Mouse (Mus musculus) limb, embryonic 15.5 days (tissue): ENCODE data around the gene Timp3. TPM values are rescaled to one million over a fixed set of nuclear protein-coding genes. Genes with fewer than 3 reads are reported as not detected.

ENCODE experiments used
- ATAC-seq: fragments of 200-750 bp; cut with Nextera tagmentation; 2 replicates; pipeline ENCODE4 v1.8.0; 2017; ENCODE audit warnings: low read depth, moderate TSS enrichment; ENCODE audit not compliant: insufficient number of reproducible peaks, low FRiP score, low TSS enrichment
- H3K27ac ChIP-seq: fragments of 300-500 bp; sonication (generic); 2 replicates; pipeline ENCODE4 v1.5.1; 2015; ENCODE audit warnings: moderate library complexity, mild to moderate bottlenecking, inconsistent platforms
- H3K27me3 ChIP-seq: fragments of 300-500 bp; sonication (generic); 2 replicates; pipeline ENCODE4 v1.6.1; 2015; ENCODE audit warnings: inconsistent platforms
- H3K36me3 ChIP-seq: fragments of 300-500 bp; sonication (generic); 2 replicates; pipeline ENCODE4 v1.6.1; 2015; ENCODE audit warnings: inconsistent platforms
- H3K4me1 ChIP-seq: fragments of 300-500 bp; sonication (generic); 2 replicates; pipeline ENCODE4 v1.6.1; 2015; ENCODE audit warnings: inconsistent platforms
- H3K4me2 ChIP-seq: fragments of 300-500 bp; sonication (generic); 2 replicates; pipeline ENCODE4 v1.6.1; 2015; ENCODE audit warnings: mild to moderate bottlenecking, inconsistent platforms
- H3K4me3 ChIP-seq: fragments of 300-500 bp; sonication (generic); 2 replicates; pipeline ENCODE4 v1.5.1; 2015; ENCODE audit warnings: mild to moderate bottlenecking, inconsistent platforms
- H3K9ac ChIP-seq: fragments of 300-500 bp; sonication (generic); 2 replicates; pipeline ENCODE4 v1.6.1; 2015; ENCODE audit warnings: inconsistent platforms
- H3K9me3 ChIP-seq: fragments of 300-500 bp; sonication (generic); 2 replicates; pipeline ENCODE4 v1.6.1; 2016; ENCODE audit warnings: inconsistent platforms
- WGBS: fragments of 180-500 bp; shearing (Covaris S2); methylation state at CpG from one replicate; pipeline ENCODE4 v1.1.7; 2015; 5-methylcytosine and 5-hydroxymethylcytosine counted together
- polyA plus RNA-seq: library from polyadenylated mRNA; unstranded; fragments of >200 nt; fragmentation: Nextera tagmentation; extraction: Ambion mirVana; gene quantifications from 2 replicates; pipeline ENCODE4 v1.2.1, GENCODE M21; 2015

Timp3 gene
- polyA plus RNA-seq = 85.5 and 93.5 TPM in 2 replicates

GRCm38 (mm10) chr10:86300293-86301116, at the start of gene Timp3:
Timp3 (plus strand) TSS chr10:86300372.
- peaks cover 44% of the 10 kb centered on the region for H3K4me1 ChIP-seq
- under 1% methylated on average over 64 of the region's 65 CpGs for WGBS
- H3K27me3 ChIP-seq = no peaks in the 10 kb centered on the region
- peak within 1 kb of the TSS; percentile 85 for H3K27ac ChIP-seq
- peak within 1 kb of the TSS; percentile 60 for H3K4me3 ChIP-seq
- peak within 1 kb of the TSS; percentile 85 for H3K9ac ChIP-seq
- peak within 1 kb of the TSS; percentile 79 for H3K4me2 ChIP-seq
- H3K9me3 ChIP-seq = no peaks in the 10 kb centered on the region
- ATAC-seq = peak; percentile 81
- H3K36me3 ChIP-seq = no peaks in the 10 kb centered on the region

GRCm38 (mm10) chr10:86256221-86256620, 44.0 kb upstream of the Timp3 start:
- no peak overlapping the region for H3K4me3 ChIP-seq
- H3K9ac ChIP-seq = no peak overlapping the region
- H3K27me3 ChIP-seq = no peaks in the 10 kb centered on the region
- no peak overlapping the region for H3K27ac ChIP-seq
- peaks cover 3% of the 10 kb centered on the region; the same call in 1 of the 2 replicates for H3K4me1 ChIP-seq
- no peaks in the 10 kb centered on the region for H3K36me3 ChIP-seq
- no peak overlapping the region for H3K4me2 ChIP-seq
- H3K9me3 ChIP-seq = 0 out of 2 replicates have a peak, but pooled peaks cover 5% of the 10 kb centered on the region
- WGBS = 62% methylated on average over 4 of the region's 4 CpGs
- ATAC-seq = no peak

- no peak for ATAC-seq
- 72% methylated on average over 3 of the region's 3 CpGs for WGBS
These were observed 43.1 kb upstream of the Timp3 start for GRCm38 (mm10) chr10:86257045-86257444.

GRCm38 (mm10) chr10:86258046-86258445, 42.1 kb upstream of the Timp3 start:
- WGBS = 56% methylated on average over 4 of the region's 4 CpGs
- Histone ChIP-seq H3K9me3 (0 out of 2 replicates have a peak, but pooled peaks cover 5% of the 10 kb centered on the region), H3K36me3 (no peaks in the 10 kb centered on the region), H3K27me3 (no peaks in the 10 kb centered on the region), H3K4me3 (no peak overlapping the region), H3K4me1 (peaks cover 3% of the 10 kb centered on the region; the same call in 1 of the 2 replicates), H3K4me2 (no peak overlapping the region), H3K27ac (no peak overlapping the region), H3K9ac (no peak overlapping the region)
- ATAC-seq = no peak

More at GRCm38 (mm10) chr10:86257045-86257444, 43.1 kb upstream of the Timp3 start:
- Histone ChIP-seq H3K4me3 (no peak overlapping the region), H3K27ac (no peak overlapping the region), H3K4me2 (no peak overlapping the region), H3K9me3 (0 out of 2 replicates have a peak, but pooled peaks cover 5% of the 10 kb centered on the region), H3K9ac (no peak overlapping the region), H3K27me3 (no peaks in the 10 kb centered on the region), H3K4me1 (peaks cover 3% of the 10 kb centered on the region; the same call in 1 of the 2 replicates), H3K36me3 (no peaks in the 10 kb centered on the region)

GRCm38 (mm10) chr10:86258992-86259391, 41.2 kb upstream of the Timp3 start:
- Histone ChIP-seq H3K36me3 (no peaks in the 10 kb centered on the region), H3K9ac (no peak overlapping the region), H3K27me3 (no peaks in the 10 kb centered on the region), H3K4me2 (no peak overlapping the region), H3K27ac (no peak overlapping the region), H3K4me3 (no peak overlapping the region), H3K4me1 (peaks cover 3% of the 10 kb centered on the region; the same call in 1 of the 2 replicates), H3K9me3 (0 out of 2 replicates have a peak, but pooled peaks cover 5% of the 10 kb centered on the region)
- no peak for ATAC-seq
- WGBS = 77% methylated on average over 3 of the region's 3 CpGs

GRCm38 (mm10) chr10:86261725-86262124, 38.4 kb upstream of the Timp3 start:
- H3K9ac ChIP-seq = no peak overlapping the region
- H3K4me2 ChIP-seq = no peak overlapping the region
- H3K4me3 ChIP-seq = no peak overlapping the region
- H3K4me1 ChIP-seq = no peaks in the 10 kb centered on the region
- H3K9me3 ChIP-seq = 0 out of 2 replicates have a peak, but pooled peaks cover 5% of the 10 kb centered on the region
- H3K27ac ChIP-seq = no peak overlapping the region
- 61% methylated on average over 2 of the region's 2 CpGs for WGBS
- H3K27me3 ChIP-seq = no peaks in the 10 kb centered on the region
- ATAC-seq = no peak
- no peaks in the 10 kb centered on the region for H3K36me3 ChIP-seq

GRCm38 (mm10) chr10:86264618-86265017, 35.6 kb upstream of the Timp3 start:
- no peak overlapping the region for H3K4me3 ChIP-seq
- H3K36me3 ChIP-seq = no peaks in the 10 kb centered on the region
- WGBS = 86% methylated on average over 9 of the region's 9 CpGs
- H3K9ac ChIP-seq = no peak overlapping the region
- no peak for ATAC-seq
- no peaks in the 10 kb centered on the region for H3K4me1 ChIP-seq
- H3K27ac ChIP-seq = no peak overlapping the region
- H3K27me3 ChIP-seq = no peaks in the 10 kb centered on the region
- H3K9me3 ChIP-seq = 0 out of 2 replicates have a peak, but pooled peaks cover 5% of the 10 kb centered on the region
- H3K4me2 ChIP-seq = no peak overlapping the region

GRCm38 (mm10) chr10:86270254-86270653, 29.9 kb upstream of the Timp3 start:
- Histone ChIP-seq H3K4me3 (no peak overlapping the region), H3K4me2 (no peak overlapping the region), H3K27me3 (no peaks in the 10 kb centered on the region), H3K9ac (no peak overlapping the region), H3K36me3 (no peaks in the 10 kb centered on the region), H3K27ac (no peak overlapping the region), H3K4me1 (peaks cover 9% of the 10 kb centered on the region), H3K9me3 (no peaks in the 10 kb centered on the region)
- 73% methylated on average over 3 of the region's 3 CpGs for WGBS
- no peak for ATAC-seq

- H3K36me3 ChIP-seq = no peaks in the 10 kb centered on the region
- no peak overlapping the region for H3K9ac ChIP-seq
- no peaks in the 10 kb centered on the region for H3K9me3 ChIP-seq
- no peak for ATAC-seq
- peaks cover 9% of the 10 kb centered on the region for H3K4me1 ChIP-seq
- no peaks in the 10 kb centered on the region for H3K27me3 ChIP-seq
- H3K4me3 ChIP-seq = no peak overlapping the region
- no peak overlapping the region for H3K27ac ChIP-seq
- 85% methylated on average over 3 of the region's 3 CpGs for WGBS
- H3K4me2 ChIP-seq = no peak overlapping the region
These were observed 27.3 kb upstream of the Timp3 start for GRCm38 (mm10) chr10:86272826-86273225.

GRCm38 (mm10) chr10:86273410-86274191, 26.6 kb upstream of the Timp3 start:
- no peaks in the 10 kb centered on the region for H3K9me3 ChIP-seq
- WGBS = 55% methylated on average over 19 of the region's 19 CpGs
- no peaks in the 10 kb centered on the region for H3K36me3 ChIP-seq
- no peaks in the 10 kb centered on the region for H3K27me3 ChIP-seq
- H3K4me2 ChIP-seq = no peak overlapping the region
- peaks cover 12% of the 10 kb centered on the region for H3K4me1 ChIP-seq
- H3K9ac ChIP-seq = no peak overlapping the region
- peak overlapping the region; percentile 43 for H3K27ac ChIP-seq
- ATAC-seq = 0 out of 2 replicates have a peak, but pooled peaks have one; percentile 55
- H3K4me3 ChIP-seq = no peak overlapping the region

GRCm38 (mm10) chr10:86275585-86275984, 24.6 kb upstream of the Timp3 start:
- Histone ChIP-seq H3K36me3 (no peaks in the 10 kb centered on the region), H3K4me3 (no peak overlapping the region), H3K4me2 (no peak overlapping the region), H3K9me3 (no peaks in the 10 kb centered on the region), H3K4me1 (peaks cover 23% of the 10 kb centered on the region), H3K9ac (no peak overlapping the region), H3K27ac (no peak overlapping the region), H3K27me3 (no peaks in the 10 kb centered on the region)
- 87% methylated on average over 5 of the region's 5 CpGs for WGBS
- ATAC-seq = no peak
